8 mouse cellular contexts compared by ENCODE assay signal in genomic region chr11:80141825-80142521, GRCm38 (mm10). TPM values are rescaled to one million over a fixed set of nuclear protein-coding genes. Genes with fewer than 3 reads are reported as not detected.
A peak's percentile ranks its signal among the peaks of the same experiment; 100 is the strongest.
DNase-seq lines count a peak whose midpoint lies in the region; ATAC-seq lines count a peak whose summit lies in the region.

TSS of gene Tefm (minus strand) at chr11:80142175.

- peak; percentile 92 for ATAC-seq in hindbrain, embryonic 12.5 days (ENCODE audit: low FRiP score)

- no peaks in the 10 kb centered on the region for H3K27me3 ChIP-seq in hindbrain, embryonic 12.5 days

- peaks cover 20% of the 10 kb centered on the region for H3K36me3 ChIP-seq in hindbrain, embryonic 12.5 days

- H3K4me3 ChIP-seq in hindbrain, embryonic 12.5 days = peak within 1 kb of the TSS; percentile 83

- under 1% methylated on average over 40 of the region's 40 CpGs for WGBS in hindbrain, embryonic 12.5 days

- peak within 1 kb of the TSS; percentile 90 for H3K9ac ChIP-seq in hindbrain, embryonic 12.5 days

- peak within 1 kb of the TSS; percentile 84 for H3K27ac ChIP-seq in hindbrain, embryonic 12.5 days

- no peaks in the 10 kb centered on the region for H3K9me3 ChIP-seq in hindbrain, embryonic 12.5 days (replicated peaks)

- H3K4me1 ChIP-seq in hindbrain, embryonic 12.5 days = peaks cover 13% of the 10 kb centered on the region

- peak within 1 kb of the TSS; percentile 72 for H3K4me2 ChIP-seq in hindbrain, embryonic 12.5 days (replicated peaks)

- DNase-seq in NIH3T3 (ENCODE audit: low read depth) = peak; percentile 93
- DNase-seq in cerebellum, postnatal 10 days = peak; percentile 90 to 91
- DNase-seq in frontal cortex, postnatal 10 days (ENCODE audit: low spot score in 2 of 2) = peak; percentile 69 to 81
- DNase-seq in layer of hippocampus, postnatal 14 days (ENCODE audit: low spot score in 2 of 2) = peak; percentile 87 to 90
- DNase-seq in lung, postnatal 14 days = peak; percentile 83
- DNase-seq in retina, adult 2 months (ENCODE audit: low read depth, low spot score) = peak; percentile 71
- DNase-seq in thymus, postnatal 36 days = peak; percentile 80

RNA-seq across cellular contexts. Expression of gene Tefm, which starts in this region (rescaled TPM):
- polyA plus RNA-seq in hindbrain, embryonic 12.5 days (2016; fragmentation: Nextera tagmentation; extraction: Ambion mirVana) = 23.6 and 26.4 TPM in 2 replicates
- 10 to 100 TPM; 11.3 to 12.7 TPM for total RNA-seq in layer of hippocampus, postnatal 14 days (2021)

Comparison
In these comparisons a context has a peak if more than half of its experiments do, and no peak if none do; other contexts are left out.
1. Peak in every context shown above with its lines: DNase-seq, ATAC-seq, H3K4me3 ChIP-seq and H3K27ac ChIP-seq.